Mouse (Mus musculus): ENCODE measurements around the gene Fam241a. TPM values are rescaled to one million over a fixed set of nuclear protein-coding genes. Genes with fewer than 3 reads are reported as not detected.

Fam241a gene
- total RNA-seq, 2 experiments from 2014 or later = 27.7 to 38.7 TPM

GRCm38 (mm10) chr3:127837972-127838644, 58.0 kb downstream of the Fam241a start:
- no peak for ATAC-seq (replicated peaks; ENCODE audit: poor library complexity)

GRCm38 (mm10) chr3:127837154-127837865, 58.8 kb downstream of the Fam241a start, which contains the start of gene Ap1ar:
Gene Ap1ar (minus strand): TSS chr3:127837523.
- peak; percentile 93 for ATAC-seq (replicated peaks; ENCODE audit: poor library complexity)

- no peak; the same call in 1 of the 2 replicates for ATAC-seq (replicated peaks; ENCODE audit: poor library complexity)
Measured at GRCm38 (mm10) chr3:127836798-127837153, 59.3 kb downstream of the Fam241a start.

GRCm38 (mm10) chr3:127835594-127835993, 60.5 kb downstream of the Fam241a start:
- peak; percentile 13; the same call in 1 of the 2 replicates for ATAC-seq (replicated peaks; ENCODE audit: poor library complexity)

GRCm38 (mm10) chr3:127834040-127834439, 62.1 kb downstream of the Fam241a start:
- no peak for ATAC-seq (replicated peaks; ENCODE audit: poor library complexity)

GRCm38 (mm10) chr3:127831079-127831478, 65.0 kb downstream of the Fam241a start:
- ATAC-seq (replicated peaks; ENCODE audit: poor library complexity) = peak; percentile 76

GRCm38 (mm10) chr3:127830183-127830582, 65.9 kb downstream of the Fam241a start:
- ATAC-seq (replicated peaks; ENCODE audit: poor library complexity) = no peak

- ATAC-seq (replicated peaks; ENCODE audit: poor library complexity) = no peak
Measured at GRCm38 (mm10) chr3:127827123-127827522, 69.0 kb downstream of the Fam241a start.

GRCm38 (mm10) chr3:127826503-127826902, 69.6 kb downstream of the Fam241a start:
- no peak for ATAC-seq (replicated peaks; ENCODE audit: poor library complexity)

- peak; percentile 52 for ATAC-seq (replicated peaks; ENCODE audit: poor library complexity)
Measured at GRCm38 (mm10) chr3:127823886-127824863, 71.9 kb downstream of the Fam241a start.

- peak; percentile 69 for ATAC-seq (replicated peaks; ENCODE audit: poor library complexity)
Measured at GRCm38 (mm10) chr3:127821209-127821608, 74.9 kb downstream of the Fam241a start.

GRCm38 (mm10) chr3:127820400-127820799, 75.7 kb downstream of the Fam241a start:
- no peak for ATAC-seq (replicated peaks; ENCODE audit: poor library complexity)

Other genes with a start within 250 kb of the Fam241a start
- 7.1 and 10.3 TPM in 2 replicates for gene Alpk1, start 115.8 kb downstream of the Fam241a start, total RNA-seq (2015)
- 13.6 and 19.1 TPM in 2 replicates for gene Alpk1, start 115.8 kb downstream of the Fam241a start, total RNA-seq (2017)
- 56.4 and 60.7 TPM in 2 replicates for gene Tifa, start 106.5 kb downstream of the Fam241a start, total RNA-seq (2015)
- gene Tifa, start 106.5 kb downstream of the Fam241a start, total RNA-seq (2017) = 53.6 and 57.0 TPM in 2 replicates
- 60.0 and 69.6 TPM in 2 replicates for gene Ap1ar, start 58.8 kb downstream of the Fam241a start, total RNA-seq (2015)
- gene Ap1ar, start 58.8 kb downstream of the Fam241a start, total RNA-seq (2017) = 56.3 and 71.7 TPM in 2 replicates